24 mouse cellular contexts compared by ENCODE assay signal in the genomic region with DNA sequence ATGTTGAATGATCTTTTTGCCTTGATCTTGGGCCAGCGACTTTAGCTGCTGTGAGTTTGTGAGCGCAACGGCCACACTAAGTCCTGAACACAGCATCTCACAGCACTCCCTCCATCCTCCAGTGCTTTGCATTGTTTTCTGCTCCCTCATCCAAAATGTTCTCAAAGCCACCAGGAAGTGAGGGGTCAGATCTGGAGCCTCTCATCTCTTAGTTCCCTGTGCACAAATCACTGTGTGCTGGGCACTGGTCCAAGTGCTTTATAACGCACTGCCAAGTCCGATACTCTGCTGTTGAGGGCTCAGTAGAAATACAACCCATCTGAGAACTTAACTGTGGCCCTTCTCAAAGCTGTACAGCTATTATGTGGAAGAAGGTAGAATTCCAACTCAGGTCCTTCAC. TPM values are rescaled to one million over a fixed set of nuclear protein-coding genes. Genes with fewer than 3 reads are reported as not detected.
DNase-seq lines count a peak whose midpoint lies in the region; ATAC-seq and TF ChIP-seq lines count a peak whose summit lies in the region.
"Had no signal": no experiment of that assay in that cellular context is flagged by ENCODE, and none has a peak within 500 bp of the region (broad histone marks: within the 10 kb centered on the region; RNA-seq: fewer than 3 reads in every experiment).

No protein-coding gene starts in this region.

- WGBS in embryonic facial prominence, embryonic 14.5 days, result 41% methylated on average over 5 of the region's 5 CpGs
- WGBS in embryonic facial prominence, embryonic 10.5 days, result 80% methylated on average over 5 of the region's 5 CpGs
- 78% methylated on average over 5 of the region's 5 CpGs for WGBS in heart, embryonic 10.5 days
- WGBS in liver, postnatal 0 days (ENCODE audit: insufficient replicate concordance), result 57% methylated on average over 5 of the region's 5 CpGs

- no peak for TF ChIP-seq CTCF in layer of hippocampus, adult 2 months (conservative IDR thresholded peaks at IDR 0.05)
- no peak for TF ChIP-seq CTCF in liver, postnatal 0 days (IDR thresholded peaks at IDR 0.05; ENCODE audit: low read depth)

- no peaks in the 10 kb centered on the region for H3K9me3 ChIP-seq in embryonic facial prominence, embryonic 14.5 days (ENCODE audit: control insufficient read depth, low read length)
- no peaks in the 10 kb centered on the region for H3K9me3 ChIP-seq in embryonic facial prominence, embryonic 10.5 days
- H3K9me3 ChIP-seq in heart, embryonic 10.5 days, result no peaks in the 10 kb centered on the region
- no peaks in the 10 kb centered on the region for H3K9me3 ChIP-seq in liver, postnatal 0 days (ENCODE audit: low read length)
- H3K9me3 ChIP-seq: embryonic facial prominence, embryonic 13.5 days; neural tube, embryonic 15.5 days had no signal

- H3K27me3 ChIP-seq in embryonic facial prominence, embryonic 14.5 days (replicated peaks; ENCODE audit: control insufficient read depth, insufficient read depth, low read length), result no peaks in the 10 kb centered on the region
- no peaks in the 10 kb centered on the region for H3K27me3 ChIP-seq in embryonic facial prominence, embryonic 10.5 days (replicated peaks; ENCODE audit: low read depth, poor library complexity, severe bottlenecking)
- H3K27me3 ChIP-seq in heart, embryonic 10.5 days (ENCODE audit: insufficient read depth, poor library complexity, severe bottlenecking), result no peaks in the 10 kb centered on the region
- no peaks in the 10 kb centered on the region for H3K27me3 ChIP-seq in liver, postnatal 0 days (ENCODE audit: insufficient read depth, low read length)
- H3K27me3 ChIP-seq: embryonic facial prominence, embryonic 13.5 days; megakaryocyte, embryonic 14.5 days; neural tube, embryonic 15.5 days had no signal

- no peak for ATAC-seq in embryonic facial prominence, embryonic 14.5 days (ENCODE audit: low read depth)
- no peak for ATAC-seq in liver, postnatal 0 days
- ATAC-seq: hindbrain, embryonic 16.5 days; intestine, embryonic 16.5 days; midbrain, embryonic 16.5 days had no signal

- H3K4me1 ChIP-seq in embryonic facial prominence, embryonic 14.5 days (ENCODE audit: control insufficient read depth, insufficient read depth, low read length), result no peaks in the 10 kb centered on the region
- no peaks in the 10 kb centered on the region for H3K4me1 ChIP-seq in embryonic facial prominence, embryonic 10.5 days
- no peaks in the 10 kb centered on the region for H3K4me1 ChIP-seq in heart, embryonic 10.5 days
- no peaks in the 10 kb centered on the region for H3K4me1 ChIP-seq in liver, postnatal 0 days (ENCODE audit: insufficient read depth)
- H3K4me1 ChIP-seq: embryonic facial prominence, embryonic 13.5 days; megakaryocyte, embryonic 14.5 days had no signal

- no peak overlapping the region for H3K9ac ChIP-seq in embryonic facial prominence, embryonic 14.5 days (ENCODE audit: low read depth, low read length)
- no peak overlapping the region for H3K9ac ChIP-seq in liver, postnatal 0 days (replicated peaks)
- H3K9ac ChIP-seq: embryonic facial prominence, embryonic 13.5 days; liver, embryonic 14.5 days; neural tube, embryonic 15.5 days had no signal

- H3K4me3 ChIP-seq in embryonic facial prominence, embryonic 14.5 days (ENCODE audit: low read depth, low read length), result no peak overlapping the region
- no peak overlapping the region for H3K4me3 ChIP-seq in embryonic facial prominence, embryonic 10.5 days
- no peak overlapping the region for H3K4me3 ChIP-seq in heart, embryonic 10.5 days
- no peak overlapping the region for H3K4me3 ChIP-seq in layer of hippocampus, adult 2 months
- no peak overlapping the region for H3K4me3 ChIP-seq in liver, postnatal 0 days (ENCODE audit: low read depth, low read length)
- H3K4me3 ChIP-seq: embryonic facial prominence, embryonic 13.5 days; megakaryocyte, embryonic 14.5 days; neural tube, embryonic 15.5 days had no signal

- intact Hi-C loops in heart, postnatal 14 days (cut with DNase I), result no loop called here

- TF ChIP-seq EP300 in liver, postnatal 0 days (IDR thresholded peaks at IDR 0.05; ENCODE audit: low read depth), result no peak

- H3K27ac ChIP-seq in embryonic facial prominence, embryonic 14.5 days (replicated peaks; ENCODE audit: low read depth, low read length), result no peak overlapping the region
- H3K27ac ChIP-seq in embryonic facial prominence, embryonic 10.5 days (replicated peaks), result no peak overlapping the region
- H3K27ac ChIP-seq in heart, embryonic 10.5 days, result no peak overlapping the region
- H3K27ac ChIP-seq in layer of hippocampus, adult 2 months, result peak overlapping the region; percentile 15; the same call in 1 of the 2 replicates
- no peak overlapping the region for H3K27ac ChIP-seq in liver, postnatal 0 days (ENCODE audit: low read depth)
- H3K27ac ChIP-seq: embryonic facial prominence, embryonic 13.5 days; liver, embryonic 14.5 days; neural tube, embryonic 15.5 days had no signal

- H3K36me3 ChIP-seq in embryonic facial prominence, embryonic 14.5 days (ENCODE audit: control insufficient read depth, insufficient read depth, low read length), result no peaks in the 10 kb centered on the region
- H3K36me3 ChIP-seq in embryonic facial prominence, embryonic 10.5 days (replicated peaks), result no peaks in the 10 kb centered on the region
- H3K36me3 ChIP-seq in heart, embryonic 10.5 days, result no peaks in the 10 kb centered on the region
- no peaks in the 10 kb centered on the region for H3K36me3 ChIP-seq in liver, postnatal 0 days (replicated peaks; ENCODE audit: insufficient read depth, low read length)
- H3K36me3 ChIP-seq: embryonic facial prominence, embryonic 13.5 days; neural tube, embryonic 15.5 days had no signal

- peak; percentile 35 for DNase-seq in embryonic facial prominence, embryonic 14.5 days (ENCODE audit: low spot score)
- DNase-seq in embryonic facial prominence, embryonic 10.5 days (ENCODE audit: low spot score), result no peak
- peak; percentile 6 to 21 for DNase-seq in heart, postnatal 14 days
- DNase-seq in heart, embryonic 10.5 days (ENCODE audit: low spot score), result no peak
- no peak for DNase-seq in layer of hippocampus, adult 2 months (ENCODE audit: low spot score in 2 of 2)
- DNase-seq in layer of hippocampus, adult 11-12 months (ENCODE audit: low spot score), result no peak
- DNase-seq in adrenal gland, postnatal 25 days, result peak; percentile 47
- DNase-seq in liver, postnatal 0 days, result no peak
- DNase-seq: B cell, adult 2 months; cerebellum, adult 9-11 months; layer of hippocampus, postnatal 36 days; lung, postnatal 14 days; spleen, adult 18-20 months; thymus, postnatal 4 days had no signal

- no peak overlapping the region for H3K4me2 ChIP-seq in embryonic facial prominence, embryonic 14.5 days (ENCODE audit: low read depth, low read length)
- no peak overlapping the region for H3K4me2 ChIP-seq in liver, postnatal 0 days (ENCODE audit: low read depth, low read length)
- H3K4me2 ChIP-seq: embryonic facial prominence, embryonic 13.5 days; neural tube, embryonic 15.5 days had no signal

RNA-seq across cellular contexts. Expression of gene Cacng6, which starts 13.9 kb away (rescaled TPM):
- 13.0 and 14.5 TPM in 2 replicates for polyA plus RNA-seq in embryonic facial prominence, embryonic 14.5 days (2014; fragmentation: Nextera tagmentation; extraction: Ambion mirVana)
- 0.29 TPM in 1 of 2 replicates, not detected in the other for polyA plus RNA-seq in embryonic facial prominence, embryonic 10.5 days (2016; fragmentation: Nextera tagmentation; extraction: Ambion mirVana)
- total RNA-seq in heart, postnatal 14 days (2021), result under 1 TPM; 0.72 to 0.95 TPM
- 9.6 and 23.7 TPM in 2 replicates for polyA plus RNA-seq in heart, embryonic 10.5 days (2016; fragmentation: Nextera tagmentation; extraction: Ambion mirVana)
- 1 to 10 TPM; 1.9 to 2.2 TPM for total RNA-seq in layer of hippocampus, adult 2 months (2021)
- total RNA-seq in adrenal gland, postnatal 25 days (2021), result not detected in 2 replicates
- polyA plus RNA-seq in liver, postnatal 0 days (2015; fragmentation: Nextera tagmentation; extraction: Ambion mirVana), result 0.30 TPM in 1 of 2 replicates, not detected in the other
- total RNA-seq: granulocyte monocyte progenitor cell, adult 5-6 weeks; hematopoietic stem cell, adult 5-6 weeks had no signal
- polyA plus RNA-seq: hindbrain, embryonic 16.5 days; liver, embryonic 14.5 days; midbrain, embryonic 16.5 days had no signal

RNA-seq across cellular contexts. Expression of gene Cacng8, which starts 47.5 kb away (rescaled TPM):
- polyA plus RNA-seq in embryonic facial prominence, embryonic 14.5 days (2014; fragmentation: Nextera tagmentation; extraction: Ambion mirVana), result 1.3 and 3.3 TPM in 2 replicates
- polyA plus RNA-seq in embryonic facial prominence, embryonic 10.5 days (2016; fragmentation: Nextera tagmentation; extraction: Ambion mirVana), result 8.5 and 11.4 TPM in 2 replicates
- total RNA-seq in heart, postnatal 14 days (2021), result not detected
- polyA plus RNA-seq in heart, embryonic 10.5 days (2016; fragmentation: Nextera tagmentation; extraction: Ambion mirVana), result 1.8 and 2.3 TPM in 2 replicates
- 100 to 1,000 TPM; 411 to 415 TPM for total RNA-seq in layer of hippocampus, adult 2 months (2021)
- total RNA-seq in adrenal gland, postnatal 25 days (2021), result 2.5 and 5.1 TPM in 2 replicates
- polyA plus RNA-seq in liver, postnatal 0 days (2015; fragmentation: Nextera tagmentation; extraction: Ambion mirVana), result not detected in 2 replicates
- total RNA-seq: gastrocnemius, adult 8-10 months; granulocyte monocyte progenitor cell, adult 5-6 weeks; hematopoietic stem cell, adult 5-6 weeks had no signal

Comparison
In these comparisons a context has a peak if more than half of its experiments do, and no peak if none do; other contexts are left out.
1. DNase-seq: peak in embryonic facial prominence, embryonic 14.5 days (single experiment), heart, postnatal 14 days (2 of 2) and adrenal gland, postnatal 25 days (single experiment); none in embryonic facial prominence, embryonic 10.5 days (single experiment), heart, embryonic 10.5 days (single experiment), layer of hippocampus, adult 2 months (0 of 2), layer of hippocampus, adult 11-12 months (single experiment) and liver, postnatal 0 days (single experiment).